In the genomic region with DNA sequence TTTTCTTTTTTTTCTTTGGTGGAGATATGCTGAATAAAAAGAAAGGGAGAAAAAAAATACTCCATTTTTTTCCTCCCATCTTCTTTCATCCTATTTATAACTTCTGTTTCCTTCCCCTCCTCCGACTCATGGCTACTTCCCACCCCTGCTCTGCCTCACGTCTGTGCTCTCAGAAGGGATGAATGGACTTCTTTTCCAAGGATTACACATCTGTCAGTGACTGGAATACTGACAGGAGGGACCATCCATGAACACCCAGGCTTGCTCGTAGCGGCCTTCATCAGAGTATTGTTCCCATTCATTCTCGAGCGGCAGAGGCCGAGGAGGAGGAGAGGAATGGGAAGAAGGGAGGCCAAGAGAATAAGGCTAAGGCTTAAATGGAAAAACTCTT, we compare ENCODE assay signal across 11 mouse cellular contexts. TPM values are rescaled to one million over a fixed set of nuclear protein-coding genes. Genes with fewer than 3 reads are reported as not detected.
DNase-seq lines count a peak whose midpoint lies in the region; ATAC-seq and TF ChIP-seq lines count a peak whose summit lies in the region.
"Had no signal": no experiment of that assay in that cellular context is flagged by ENCODE, and none has a peak within 500 bp of the region (broad histone marks: within the 10 kb centered on the region; RNA-seq: fewer than 3 reads in every experiment).

No protein-coding gene starts in this region.

- H3K9ac ChIP-seq in forebrain, postnatal 0 days: no peak overlapping the region
- H3K9ac ChIP-seq in kidney, embryonic 14.5 days (ENCODE audit: low read depth, low read length): no peak overlapping the region
- no peak overlapping the region for H3K9ac ChIP-seq in midbrain, embryonic 12.5 days (replicated peaks)
- no peak overlapping the region for H3K9ac ChIP-seq in intestine, embryonic 16.5 days (ENCODE audit: low read depth, low read length)

- no peaks in the 10 kb centered on the region for H3K36me3 ChIP-seq in forebrain, postnatal 0 days (ENCODE audit: insufficient read depth)
- no peaks in the 10 kb centered on the region for H3K36me3 ChIP-seq in forebrain, embryonic 10.5 days (replicated peaks)
- no peaks in the 10 kb centered on the region for H3K36me3 ChIP-seq in kidney, embryonic 14.5 days (ENCODE audit: control insufficient read depth, insufficient read depth, low read length)
- H3K36me3 ChIP-seq in midbrain, embryonic 12.5 days: no peaks in the 10 kb centered on the region
- no peaks in the 10 kb centered on the region for H3K36me3 ChIP-seq in midbrain, embryonic 10.5 days
- H3K36me3 ChIP-seq in intestine, embryonic 16.5 days (ENCODE audit: control insufficient read depth, insufficient read depth, low read length): no peaks in the 10 kb centered on the region

- peaks cover 28% of the 10 kb centered on the region for H3K27me3 ChIP-seq in forebrain, postnatal 0 days (ENCODE audit: insufficient read depth, low read length)
- H3K27me3 ChIP-seq in forebrain, embryonic 10.5 days (ENCODE audit: poor library complexity, severe bottlenecking): peaks cover 98% of the 10 kb centered on the region
- H3K27me3 ChIP-seq in kidney, embryonic 14.5 days (ENCODE audit: control insufficient read depth, insufficient read depth, low read length): no peaks in the 10 kb centered on the region
- H3K27me3 ChIP-seq in midbrain, embryonic 12.5 days: peaks cover 68% of the 10 kb centered on the region
- H3K27me3 ChIP-seq in midbrain, embryonic 10.5 days (ENCODE audit: low read depth, poor library complexity, severe bottlenecking): peaks cover 87% of the 10 kb centered on the region
- no peaks in the 10 kb centered on the region for H3K27me3 ChIP-seq in intestine, embryonic 16.5 days (replicated peaks; ENCODE audit: control insufficient read depth, insufficient read depth, low read length)

- no peak overlapping the region for H3K4me3 ChIP-seq in forebrain, postnatal 0 days (ENCODE audit: low read depth, low read length)
- no peak overlapping the region for H3K4me3 ChIP-seq in forebrain, embryonic 10.5 days
- H3K4me3 ChIP-seq in kidney, embryonic 14.5 days (ENCODE audit: low read length): no peak overlapping the region
- no peak overlapping the region for H3K4me3 ChIP-seq in midbrain, embryonic 12.5 days
- no peak overlapping the region for H3K4me3 ChIP-seq in midbrain, embryonic 10.5 days
- no peak overlapping the region for H3K4me3 ChIP-seq in intestine, embryonic 16.5 days (ENCODE audit: low read length)
- H3K4me3 ChIP-seq: erythroblast, embryonic 14.5 days had no signal

- TF ChIP-seq CTCF in forebrain, postnatal 0 days (IDR thresholded peaks at IDR 0.05; ENCODE audit: low read depth): no peak

- ATAC-seq in forebrain, postnatal 0 days: peak; percentile 59
- ATAC-seq in kidney, embryonic 14.5 days (ENCODE audit: low FRiP score, low TSS enrichment): no peak
- ATAC-seq in midbrain, embryonic 12.5 days (ENCODE audit: low FRiP score, low read depth): no peak
- no peak for ATAC-seq in intestine, embryonic 16.5 days

- H3K9me3 ChIP-seq in forebrain, postnatal 0 days (ENCODE audit: low read length): no peaks in the 10 kb centered on the region
- H3K9me3 ChIP-seq in forebrain, embryonic 10.5 days: no peaks in the 10 kb centered on the region
- H3K9me3 ChIP-seq in kidney, embryonic 14.5 days (ENCODE audit: control insufficient read depth, low read length): no peaks in the 10 kb centered on the region
- H3K9me3 ChIP-seq in midbrain, embryonic 12.5 days: no peaks in the 10 kb centered on the region
- H3K9me3 ChIP-seq in midbrain, embryonic 10.5 days (replicated peaks): no peaks in the 10 kb centered on the region
- no peaks in the 10 kb centered on the region for H3K9me3 ChIP-seq in intestine, embryonic 16.5 days (ENCODE audit: control insufficient read depth, low read length)

- peak; percentile 32 for DNase-seq in forebrain, postnatal 0 days
- no peak for DNase-seq in forebrain, embryonic 10.5 days (ENCODE audit: extremely low spot score, low spot score)
- DNase-seq in kidney, postnatal 25 days: no peak
- DNase-seq in midbrain, embryonic 10.5 days (ENCODE audit: low spot score): no peak
- no peak for DNase-seq in right cerebral cortex, adult 2 months (ENCODE audit: low spot score in 2 of 2)
- DNase-seq: adrenal gland, postnatal 10 days; right cerebral cortex, adult 18-20 months had no signal

- no peaks in the 10 kb centered on the region; the same call in 1 of the 2 replicates for H3K4me1 ChIP-seq in forebrain, postnatal 0 days (ENCODE audit: insufficient read depth)
- peaks cover 33% of the 10 kb centered on the region for H3K4me1 ChIP-seq in forebrain, embryonic 10.5 days
- H3K4me1 ChIP-seq in kidney, embryonic 14.5 days (ENCODE audit: control insufficient read depth, insufficient read depth, low read length): peaks cover 29% of the 10 kb centered on the region; the same call in 1 of the 2 replicates
- H3K4me1 ChIP-seq in midbrain, embryonic 12.5 days: peaks cover 26% of the 10 kb centered on the region
- peaks cover 31% of the 10 kb centered on the region for H3K4me1 ChIP-seq in midbrain, embryonic 10.5 days
- H3K4me1 ChIP-seq in intestine, embryonic 16.5 days (ENCODE audit: control insufficient read depth, insufficient read depth, low read length): peaks cover 26% of the 10 kb centered on the region

- WGBS in forebrain, postnatal 0 days: 22% methylated on average over 7 of the region's 7 CpGs
- 38% methylated on average over 7 of the region's 7 CpGs for WGBS in forebrain, embryonic 10.5 days
- 72% methylated on average over 7 of the region's 7 CpGs for WGBS in kidney, embryonic 14.5 days
- 20% methylated on average over 7 of the region's 7 CpGs for WGBS in midbrain, embryonic 12.5 days
- 26% methylated on average over 7 of the region's 7 CpGs for WGBS in midbrain, embryonic 10.5 days
- 40% methylated on average over 7 of the region's 7 CpGs for WGBS in intestine, embryonic 16.5 days

- H3K27ac ChIP-seq in forebrain, postnatal 0 days (ENCODE audit: low read depth, low read length): peak overlapping the region; percentile 65
- no peak overlapping the region for H3K27ac ChIP-seq in forebrain, embryonic 10.5 days
- peak overlapping the region; percentile 38; the same call in 1 of the 2 replicates for H3K27ac ChIP-seq in kidney, embryonic 14.5 days (ENCODE audit: low read depth, low read length)
- no peak overlapping the region for H3K27ac ChIP-seq in midbrain, embryonic 12.5 days (replicated peaks)
- H3K27ac ChIP-seq in midbrain, embryonic 10.5 days (replicated peaks): no peak overlapping the region
- H3K27ac ChIP-seq in intestine, embryonic 16.5 days (ENCODE audit: low read length): peak overlapping the region; percentile 47

- H3K4me2 ChIP-seq in forebrain, postnatal 0 days (ENCODE audit: low read depth): 0 out of 2 replicates have a peak overlapping the region, but pooled peaks have one; percentile 21
- no peak overlapping the region for H3K4me2 ChIP-seq in kidney, embryonic 14.5 days (replicated peaks; ENCODE audit: low read depth, low read length)
- H3K4me2 ChIP-seq in midbrain, embryonic 12.5 days (replicated peaks): 0 out of 2 replicates have a peak overlapping the region, but pooled peaks have one; percentile 7
- H3K4me2 ChIP-seq in intestine, embryonic 16.5 days (ENCODE audit: low read depth, low read length): peak overlapping the region; percentile 19; the same call in 1 of the 2 replicates

RNA-seq across cellular contexts. Expression of a gene that starts 31.5 kb away (rescaled TPM):
- total RNA-seq in forebrain, postnatal 0 days (2014; rRNA removed): 17.2 and 21.2 TPM in 2 replicates
- 9.6 and 12.3 TPM in 2 replicates for polyA plus RNA-seq in forebrain, postnatal 0 days (2015; fragmentation: Nextera tagmentation; extraction: Ambion mirVana)
- polyA plus RNA-seq in forebrain, embryonic 10.5 days (2016; fragmentation: Nextera tagmentation; extraction: Ambion mirVana): 27.3 and 28.1 TPM in 2 replicates
- polyA plus RNA-seq in kidney, embryonic 14.5 days (2014; fragmentation: Nextera tagmentation; extraction: Ambion mirVana): 26.2 and 58.0 TPM in 2 replicates
- 26.2 and 26.3 TPM in 2 replicates for polyA plus RNA-seq in midbrain, embryonic 12.5 days (2016; fragmentation: Nextera tagmentation; extraction: Ambion mirVana)
- 25.7 and 26.2 TPM in 2 replicates for polyA plus RNA-seq in midbrain, embryonic 10.5 days (2016; fragmentation: Nextera tagmentation; extraction: Ambion mirVana)
- 33.0 and 33.9 TPM in 2 replicates for polyA plus RNA-seq in intestine, embryonic 16.5 days (2015; fragmentation: Nextera tagmentation; extraction: Ambion mirVana)

Comparison
In these comparisons a context has a peak if more than half of its experiments do, and no peak if none do; other contexts are left out.
1. H3K27ac ChIP-seq: peak in forebrain, postnatal 0 days (single experiment), kidney, embryonic 14.5 days (single experiment) and intestine, embryonic 16.5 days (single experiment); none in forebrain, embryonic 10.5 days (single experiment), midbrain, embryonic 12.5 days (single experiment) and midbrain, embryonic 10.5 days (single experiment).